Mouse (Mus musculus): ENCODE measurements at regions not wholly inside any gene's neighbourhood (a gene's known extent, or its start where the extent isn't known, plus 50 kb on each side); places are given as distances from the start of the nearest gene placed in this dataset.
"Not testable (repeated sequence)": the region's sequence is repeated elsewhere in the genome, so short reads cannot be mapped to it uniquely, and the experiment has no call there.

GRCm38 (mm10) chr3:22285904-22286303 lies 209.5 kb downstream of the Tbl1xr1 start:
- no peak for DNase-seq

GRCm38 (mm10) chr3:22293466-22293865 lies 217.0 kb downstream of the Tbl1xr1 start:
- no peak for DNase-seq

- DNase-seq: not testable (repeated sequence)
These were observed 217.6 kb downstream of the Tbl1xr1 start for GRCm38 (mm10) chr3:22294081-22294480.

- DNase-seq: not testable (repeated sequence)
These were observed 220.5 kb downstream of the Tbl1xr1 start for GRCm38 (mm10) chr3:22296925-22297324.

GRCm38 (mm10) chr3:22297831-22298230 lies 221.4 kb downstream of the Tbl1xr1 start:
- DNase-seq: not testable (repeated sequence)

GRCm38 (mm10) chr3:22300553-22300952 lies 224.1 kb downstream of the Tbl1xr1 start:
- no peak for DNase-seq

- DNase-seq: no peak
These were observed 225.6 kb downstream of the Tbl1xr1 start for GRCm38 (mm10) chr3:22301991-22302517.

GRCm38 (mm10) chr3:22304145-22304544 lies 227.7 kb downstream of the Tbl1xr1 start:
- no peak for DNase-seq

GRCm38 (mm10) chr3:22306624-22307023 lies 230.2 kb downstream of the Tbl1xr1 start:
- no peak for DNase-seq

- peak; percentile 69 for DNase-seq
These were observed 232.5 kb downstream of the Tbl1xr1 start for GRCm38 (mm10) chr3:22308962-22309361.

GRCm38 (mm10) chr3:22316466-22317185 lies 240.2 kb downstream of the Tbl1xr1 start:
- no peak for DNase-seq

- DNase-seq: not testable (repeated sequence)
These were observed 244.0 kb downstream of the Tbl1xr1 start for GRCm38 (mm10) chr3:22320425-22320824.

GRCm38 (mm10) chr3:22331240-22331639 lies 254.8 kb downstream of the Tbl1xr1 start:
- no peak for DNase-seq
